ENCODE assay signal across 8 mouse cellular contexts in genomic region chr7:34656632-34657031, GRCm38 (mm10). TPM values are rescaled to one million over a fixed set of nuclear protein-coding genes. Genes with fewer than 3 reads are reported as not detected.
DNase-seq lines count a peak whose midpoint lies in the region; ATAC-seq and TF ChIP-seq lines count a peak whose summit lies in the region.

Gene Kctd15 (minus strand): TSS chr7:34656732.

- no peaks in the 10 kb centered on the region for H3K27me3 ChIP-seq in kidney, postnatal 0 days (ENCODE audit: insufficient read depth, low read length)
- H3K27me3 ChIP-seq in embryonic facial prominence, embryonic 13.5 days: no peaks in the 10 kb centered on the region
- no peaks in the 10 kb centered on the region for H3K27me3 ChIP-seq in hindbrain, embryonic 14.5 days (ENCODE audit: control insufficient read depth, insufficient read depth, low read length)
- H3K27me3 ChIP-seq in liver, embryonic 16.5 days (ENCODE audit: control insufficient read depth, insufficient read depth, low read depth, low read length): peaks cover 45% of the 10 kb centered on the region

- H3K4me3 ChIP-seq in kidney, postnatal 0 days (replicated peaks; ENCODE audit: low read depth, low read length): peak within 1 kb of the TSS; percentile 78
- H3K4me3 ChIP-seq in embryonic facial prominence, embryonic 13.5 days: peak within 1 kb of the TSS; percentile 82
- peak within 1 kb of the TSS; percentile 83 for H3K4me3 ChIP-seq in hindbrain, embryonic 14.5 days (replicated peaks; ENCODE audit: low read length)
- H3K4me3 ChIP-seq in liver, embryonic 16.5 days (ENCODE audit: low read depth, low read length): peak within 1 kb of the TSS; percentile 57

- no peak for DNase-seq in kidney, postnatal 0 days (ENCODE audit: low spot score)
- DNase-seq in kidney, adult 11 months: no peak
- DNase-seq in hindbrain, embryonic 14.5 days (ENCODE audit: low spot score): no peak
- no peak for DNase-seq in adrenal gland, adult 2 months
- DNase-seq in thymus, adult 18-20 months: no peak

- H3K9me3 ChIP-seq in kidney, postnatal 0 days (replicated peaks; ENCODE audit: low read length): no peaks in the 10 kb centered on the region
- H3K9me3 ChIP-seq in embryonic facial prominence, embryonic 13.5 days: no peaks in the 10 kb centered on the region
- no peaks in the 10 kb centered on the region for H3K9me3 ChIP-seq in hindbrain, embryonic 14.5 days (ENCODE audit: control insufficient read depth, low read length)
- H3K9me3 ChIP-seq in liver, embryonic 16.5 days (replicated peaks; ENCODE audit: control insufficient read depth, low read length): no peaks in the 10 kb centered on the region

- peak within 1 kb of the TSS; percentile 91 for H3K4me2 ChIP-seq in kidney, postnatal 0 days (ENCODE audit: low read length)
- peak within 1 kb of the TSS; percentile 86 for H3K4me2 ChIP-seq in embryonic facial prominence, embryonic 13.5 days
- H3K4me2 ChIP-seq in hindbrain, embryonic 14.5 days (replicated peaks): peak within 1 kb of the TSS; percentile 70
- peak within 1 kb of the TSS; percentile 65 for H3K4me2 ChIP-seq in liver, embryonic 16.5 days (ENCODE audit: low read depth, low read length)

- no peaks in the 10 kb centered on the region for H3K36me3 ChIP-seq in kidney, postnatal 0 days (ENCODE audit: insufficient read depth, low read length)
- H3K36me3 ChIP-seq in embryonic facial prominence, embryonic 13.5 days: no peaks in the 10 kb centered on the region
- no peaks in the 10 kb centered on the region for H3K36me3 ChIP-seq in hindbrain, embryonic 14.5 days (replicated peaks; ENCODE audit: control insufficient read depth, insufficient read depth)
- H3K36me3 ChIP-seq in liver, embryonic 16.5 days (ENCODE audit: control insufficient read depth, insufficient read depth): no peaks in the 10 kb centered on the region

- 72% methylated on average over 5 of the region's 5 CpGs for WGBS in kidney, postnatal 0 days
- WGBS in embryonic facial prominence, embryonic 13.5 days: 48% methylated on average over 5 of the region's 5 CpGs
- 64% methylated on average over 5 of the region's 5 CpGs for WGBS in hindbrain, embryonic 14.5 days
- WGBS in liver, embryonic 16.5 days (ENCODE audit: insufficient replicate concordance): 53% methylated on average over 5 of the region's 5 CpGs

- H3K27ac ChIP-seq in kidney, postnatal 0 days: peak within 1 kb of the TSS; percentile 99
- peak within 1 kb of the TSS; percentile 99 for H3K27ac ChIP-seq in embryonic facial prominence, embryonic 13.5 days
- H3K27ac ChIP-seq in hindbrain, embryonic 14.5 days: peak within 1 kb of the TSS; percentile 100
- H3K27ac ChIP-seq in liver, embryonic 16.5 days (ENCODE audit: low read length): no peak within 1 kb of the TSS

- no peak for ATAC-seq in kidney, postnatal 0 days (replicated peaks; ENCODE audit: low FRiP score, low read depth)
- no peak for ATAC-seq in embryonic facial prominence, embryonic 13.5 days (ENCODE audit: insufficient number of reproducible peaks, insufficient read depth, low FRiP score, low TSS enrichment, low read depth)
- no peak for ATAC-seq in hindbrain, embryonic 14.5 days (ENCODE audit: low FRiP score)
- ATAC-seq in liver, embryonic 16.5 days (ENCODE audit: low read depth): no peak
- no peak for ATAC-seq in erythroid progenitor cell, adult 5-6 weeks (replicated peaks; ENCODE audit: low FRiP score, poor library complexity, severe bottlenecking)

- peaks cover 10% of the 10 kb centered on the region; the same call in 1 of the 2 replicates for H3K4me1 ChIP-seq in kidney, postnatal 0 days (replicated peaks; ENCODE audit: insufficient read depth, low read length)
- H3K4me1 ChIP-seq in embryonic facial prominence, embryonic 13.5 days: peaks cover 16% of the 10 kb centered on the region
- H3K4me1 ChIP-seq in hindbrain, embryonic 14.5 days (replicated peaks; ENCODE audit: control insufficient read depth, insufficient read depth, low read length): peaks cover 14% of the 10 kb centered on the region
- no peaks in the 10 kb centered on the region; the same call in 1 of the 2 replicates for H3K4me1 ChIP-seq in liver, embryonic 16.5 days (ENCODE audit: control insufficient read depth, low read depth, low read length)

- H3K9ac ChIP-seq in kidney, postnatal 0 days (ENCODE audit: low read depth, low read length): peak within 1 kb of the TSS; percentile 94
- peak within 1 kb of the TSS; percentile 93 for H3K9ac ChIP-seq in embryonic facial prominence, embryonic 13.5 days
- peak within 1 kb of the TSS; percentile 93 for H3K9ac ChIP-seq in hindbrain, embryonic 14.5 days
- no peak within 1 kb of the TSS for H3K9ac ChIP-seq in liver, embryonic 16.5 days (ENCODE audit: low read depth, low read length)

- no peak for TF ChIP-seq CTCF in kidney, postnatal 0 days (IDR thresholded peaks at IDR 0.05; ENCODE audit: low read depth)

RNA-seq across cellular contexts. Expression of gene Kctd15, which starts in this region (rescaled TPM):
- polyA plus RNA-seq in kidney, postnatal 0 days (2015; fragmentation: Nextera tagmentation; extraction: Ambion mirVana): 24.7 and 26.8 TPM in 2 replicates
- polyA plus RNA-seq in embryonic facial prominence, embryonic 13.5 days (2015; fragmentation: Nextera tagmentation; extraction: Ambion mirVana): 52.9 and 59.2 TPM in 2 replicates
- 12.3 and 13.0 TPM in 2 replicates for polyA plus RNA-seq in hindbrain, embryonic 14.5 days (2014; fragmentation: Nextera tagmentation; extraction: Ambion mirVana)
- polyA plus RNA-seq in liver, embryonic 16.5 days (2015; fragmentation: Nextera tagmentation; extraction: Ambion mirVana): 0.36 and 0.48 TPM in 2 replicates
- total RNA-seq in erythroid progenitor cell, adult 5-6 weeks (2015; ENCODE audit: low replicate concordance): not detected in 2 replicates
- not detected in 2 replicates for total RNA-seq in erythroid progenitor cell, adult 5-6 weeks (2017; ENCODE audit: low replicate concordance)
- total RNA-seq in adrenal gland, adult 2 months (2021): 10 to 100 TPM in 1 of 2 experiments, 1 to 10 TPM in 1; 5.3 to 14.4 TPM
- polyA plus RNA-seq in adrenal gland, adult 2 months (2012; rRNA removed): 8.7 and 11.6 TPM in 2 replicates

Comparison
In these comparisons a context has a peak if more than half of its experiments do, and no peak if none do; other contexts are left out.
1. RNA of gene Kctd15 (total RNA-seq): 5.3 to 14.4 TPM in adrenal gland, adult 2 months; not detected in erythroid progenitor cell, adult 5-6 weeks; every median in the first group is over 4 times any median in the second.
2. Peak in every context shown above with its lines, with median percentiles within 50 percentile points of each other: H3K4me2 ChIP-seq and H3K4me3 ChIP-seq.